Mouse (Mus musculus) small intestine, adult 2 months (tissue): Measurements from ENCODE around the gene Slc38a3.

Experiments used
- CTCF ChIP-seq: fragments of 200-500 bp; IDR thresholded peaks from 2 replicates; pipeline ENCODE4 v1.5.1; 2012; ENCODE audit warnings: low read depth, mild to moderate bottlenecking, control low read depth, inconsistent platforms, low read length, moderate library complexity, mixed read lengths; ENCODE audit not compliant: insufficient replicate concordance, insufficient read length; ENCODE audit errors: extremely low read depth
- POLR2A ChIP-seq: fragments of 200-500 bp; IDR thresholded peaks from 2 replicates; pipeline ENCODE4 v1.6.1; 2012; ENCODE audit warnings: low read depth, mild to moderate bottlenecking, control low read depth, inconsistent platforms, low read length, moderate library complexity

GRCm38 (mm10) chr9:107669480-107669945 lies at the start of gene Slc38a3:
- TF ChIP-seq CTCF (no peak), POLR2A (no peak)
